Mouse (Mus musculus) cerebellum, adult 2 months (tissue): Measurements from ENCODE around the gene Mical3.
A peak's percentile ranks its signal among the peaks of the same experiment; 100 is the strongest.

Experiments used
- CTCF ChIP-seq: fragments of 200-500 bp; IDR thresholded peaks from 2 replicates; pipeline ENCODE4 v1.5.1; 2011; ENCODE audit warnings: low read depth, mild to moderate bottlenecking, control low read depth, low read length, moderate library complexity, borderline replicate concordance; ENCODE audit not compliant: insufficient read depth
- POLR2A ChIP-seq: fragments of 200-500 bp; IDR thresholded peaks from 2 replicates; pipeline ENCODE4 v1.6.1; 2011; ENCODE audit warnings: low read length, control low read depth, borderline replicate concordance; ENCODE audit not compliant: insufficient read depth

DNA sequence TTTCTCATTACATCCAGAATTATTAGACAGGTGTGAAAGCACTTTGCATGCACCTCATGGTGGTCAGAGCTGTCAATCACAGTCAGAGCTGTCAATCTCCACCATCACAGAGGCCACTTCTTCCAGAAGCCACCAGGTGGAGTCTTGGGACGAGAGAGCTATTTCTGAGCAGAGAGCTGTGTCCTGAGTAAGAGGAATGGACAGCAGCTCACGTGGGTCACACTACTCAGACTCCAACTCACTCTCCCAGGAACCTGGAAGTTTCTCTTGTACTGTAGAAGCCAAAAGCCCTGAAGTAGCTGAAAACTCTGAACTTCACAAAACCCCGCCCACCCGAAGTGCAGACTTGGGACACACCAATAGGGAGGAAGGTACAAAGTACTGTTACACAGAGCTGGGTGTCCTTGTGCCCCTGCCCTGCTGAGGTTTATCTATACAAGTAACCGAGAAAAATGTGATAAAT lies 227.3 kb downstream of the Mical3 start:
- TF ChIP-seq CTCF (peak; percentile 40), POLR2A (no peak)
